Mouse (Mus musculus): ENCODE data around the gene Rptor. TPM values are rescaled to one million over a fixed set of nuclear protein-coding genes. Genes with fewer than 3 reads are reported as not detected.
A peak's percentile ranks its signal among the peaks of the same experiment; 100 is the strongest.

Rptor gene
- total RNA-seq, 2 experiments from 2014 or later, result 44.4 to 50.2 TPM

DNA sequence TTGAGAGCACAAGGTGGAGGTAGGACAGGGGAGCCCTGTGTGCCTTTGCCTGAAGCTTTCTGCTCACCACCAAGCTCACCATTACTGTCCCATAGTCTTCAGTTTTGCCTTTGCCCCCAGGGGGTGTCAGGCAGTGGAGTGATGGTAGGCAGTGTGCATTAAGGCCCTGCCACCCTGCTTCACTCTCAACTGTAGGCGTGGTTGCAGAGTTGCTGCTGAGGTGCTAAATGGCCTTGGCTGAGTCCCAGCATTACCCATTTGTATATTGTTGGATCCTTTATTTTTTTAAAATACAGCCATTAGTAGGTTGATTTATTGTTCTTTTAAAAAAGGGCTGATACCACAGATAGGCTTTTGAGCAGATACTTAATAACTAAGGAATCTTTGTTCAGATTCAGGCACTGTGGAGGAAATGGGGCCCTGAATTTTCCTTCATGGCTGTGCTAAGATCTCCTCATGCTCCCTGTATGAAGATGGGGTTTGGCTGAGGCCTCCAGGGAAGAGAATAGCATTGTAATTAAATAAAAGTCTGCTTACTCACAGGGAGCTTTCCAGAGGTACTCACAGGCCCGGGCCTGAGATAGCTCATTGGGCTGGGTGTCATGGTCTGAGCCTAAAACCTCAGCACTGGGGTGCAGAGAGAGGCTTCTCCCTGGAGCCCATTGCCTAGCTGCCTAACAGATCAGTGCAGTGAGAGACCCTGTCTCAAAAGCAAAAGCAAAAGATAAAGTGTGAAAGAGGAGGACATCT lies 83.4 kb downstream of the Rptor start:
- DNase-seq (ENCODE audit: low spot score in 2 of 2), result peak in 1 of 2 experiments; percentile 30

DNA sequence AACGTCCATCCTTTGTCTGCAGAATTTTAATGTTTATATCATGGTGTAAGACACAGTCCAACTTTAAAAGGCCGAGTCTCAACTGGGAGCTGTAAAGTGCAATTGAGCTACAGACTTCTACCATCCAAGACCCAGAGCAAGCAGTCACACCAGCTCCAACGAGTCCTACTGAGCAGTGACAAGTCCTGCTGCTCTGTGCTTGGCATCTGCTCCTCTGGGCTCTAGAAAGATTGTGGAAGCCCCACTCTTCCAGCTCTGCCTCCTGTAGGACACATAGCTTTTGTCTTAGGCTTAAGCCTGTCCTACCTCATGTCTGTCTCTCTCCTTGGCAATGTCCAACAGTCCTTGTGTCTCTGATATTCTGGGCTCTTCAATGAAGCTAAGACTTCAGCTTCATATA lies 84.6 kb downstream of the Rptor start:
- no peak for DNase-seq (ENCODE audit: low spot score in 2 of 2)

GRCm38 (mm10) chr11:119687966-119688365 lies 85.3 kb downstream of the Rptor start:
- DNase-seq (ENCODE audit: low spot score in 2 of 2), result no peak

DNA sequence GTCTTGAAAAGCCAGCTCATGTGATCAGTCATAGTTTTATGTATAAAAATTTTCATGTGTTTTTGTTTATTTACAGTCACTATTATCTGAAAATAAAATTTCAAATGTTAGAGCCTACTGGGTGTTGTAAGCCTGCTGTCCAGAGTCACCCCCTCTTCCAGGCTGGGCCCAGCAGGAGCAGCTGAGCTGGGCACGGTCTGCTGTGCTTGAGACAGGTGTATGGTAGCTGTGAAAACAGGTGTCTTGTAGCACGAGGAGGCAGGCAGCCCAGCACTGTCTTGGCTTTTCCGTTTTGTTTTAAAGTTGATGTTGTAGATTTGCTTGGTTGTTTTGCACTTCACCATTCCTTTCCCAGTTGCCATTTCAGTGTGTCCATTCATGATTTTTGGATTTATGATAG lies 87.2 kb downstream of the Rptor start:
- no peak for DNase-seq (ENCODE audit: low spot score in 2 of 2)

DNA sequence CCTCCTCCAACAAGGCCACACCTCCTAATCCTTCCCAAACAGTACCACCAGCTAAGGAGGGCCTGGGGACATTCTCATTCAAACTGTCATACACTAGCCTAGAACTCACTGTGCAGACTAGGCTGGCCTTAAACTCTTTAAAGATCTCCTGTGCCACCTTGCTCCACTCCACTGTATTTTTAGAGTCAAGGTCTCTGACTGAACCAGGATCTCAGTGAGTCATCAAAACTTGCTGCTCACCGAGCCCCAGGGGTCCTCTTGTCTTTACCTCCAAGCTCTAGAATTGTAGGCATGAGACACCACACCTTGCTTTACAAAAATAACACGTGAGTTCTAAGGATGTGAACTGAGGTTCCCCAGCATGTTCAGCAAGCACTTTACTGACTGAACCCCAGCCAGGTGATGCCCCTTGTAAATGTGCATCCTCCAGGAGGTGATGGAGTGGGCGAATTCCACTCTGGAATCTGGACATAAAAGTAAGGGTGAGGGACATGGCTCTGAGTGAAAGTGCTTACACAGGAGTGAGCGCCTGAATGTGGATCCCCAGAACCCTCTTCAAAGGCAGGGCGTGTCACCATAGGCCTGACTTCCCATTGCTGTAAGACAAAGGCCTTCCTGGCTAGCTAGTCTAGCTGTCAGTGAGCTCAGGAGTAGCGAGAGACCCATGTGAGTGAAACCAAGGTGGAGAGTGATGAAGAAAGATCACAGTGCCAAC lies 89.6 kb downstream of the Rptor start:
- no peak for DNase-seq (ENCODE audit: low spot score in 2 of 2)

DNA sequence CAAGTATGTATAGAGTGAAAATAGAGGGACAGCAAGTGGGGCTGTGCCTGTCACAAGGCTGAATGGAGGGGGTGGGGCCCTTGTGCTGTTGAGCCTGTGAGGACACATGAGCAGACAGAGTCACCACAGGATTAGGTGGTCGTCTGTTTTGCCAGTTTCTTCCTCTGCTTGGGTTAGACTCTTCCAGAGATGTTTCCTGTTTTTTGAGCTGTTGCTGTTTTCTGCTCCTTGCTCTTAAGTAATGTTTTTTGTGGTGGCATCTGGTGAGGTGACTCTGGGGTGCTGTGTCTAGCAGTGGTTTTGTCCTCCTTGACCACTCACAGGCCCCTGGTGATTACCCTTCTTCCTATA lies 90.2 kb downstream of the Rptor start:
- DNase-seq (ENCODE audit: low spot score in 2 of 2), result no peak

DNA sequence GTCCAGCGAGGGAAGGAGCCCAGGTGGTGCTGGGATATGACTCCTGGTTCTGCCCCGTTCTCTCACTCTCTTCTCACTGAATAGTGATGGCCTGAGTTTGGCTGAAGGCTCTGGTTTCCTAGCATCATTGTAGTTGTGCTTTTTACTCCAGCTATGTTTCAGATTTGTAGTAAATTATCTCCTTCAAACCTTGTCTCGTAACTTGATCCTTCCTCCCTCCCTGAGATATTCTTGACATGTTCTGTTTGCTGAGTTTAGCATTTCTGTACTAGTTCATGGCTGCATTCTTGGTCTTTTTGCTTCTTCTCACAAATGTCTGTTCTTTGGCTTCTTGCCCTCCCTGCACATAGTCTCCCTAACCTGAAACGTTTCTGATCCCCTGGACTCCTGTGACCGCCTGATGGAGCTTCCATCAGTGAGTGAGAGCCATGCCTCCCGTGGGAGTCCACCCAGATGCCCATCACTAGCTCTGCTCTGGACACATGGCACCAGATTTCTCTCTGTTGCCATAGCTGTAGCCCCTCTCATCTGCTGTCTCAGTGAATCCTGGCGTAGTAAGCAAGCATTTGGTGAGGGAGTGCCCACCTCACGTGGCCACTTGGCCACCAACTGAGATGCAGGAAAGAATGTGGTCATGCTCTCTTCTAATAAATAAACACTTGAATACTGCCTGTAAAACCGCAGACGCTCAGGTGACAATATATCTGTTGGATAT lies 91.6 kb downstream of the Rptor start:
- no peak for DNase-seq (ENCODE audit: low spot score in 2 of 2)

GRCm38 (mm10) chr11:119696401-119696800 lies 93.7 kb downstream of the Rptor start:
- no peak for DNase-seq (ENCODE audit: low spot score in 2 of 2)

- DNase-seq (ENCODE audit: low spot score in 2 of 2), result no peak
Observed at GRCm38 (mm10) chr11:119705381-119706066, 102.8 kb downstream of the Rptor start.

- DNase-seq (ENCODE audit: low spot score in 2 of 2), result no peak
Observed at GRCm38 (mm10) chr11:119707259-119707658, 104.6 kb downstream of the Rptor start.

- no peak for DNase-seq (ENCODE audit: low spot score in 2 of 2)
Observed at GRCm38 (mm10) chr11:119709239-119709638, 106.5 kb downstream of the Rptor start.

DNA sequence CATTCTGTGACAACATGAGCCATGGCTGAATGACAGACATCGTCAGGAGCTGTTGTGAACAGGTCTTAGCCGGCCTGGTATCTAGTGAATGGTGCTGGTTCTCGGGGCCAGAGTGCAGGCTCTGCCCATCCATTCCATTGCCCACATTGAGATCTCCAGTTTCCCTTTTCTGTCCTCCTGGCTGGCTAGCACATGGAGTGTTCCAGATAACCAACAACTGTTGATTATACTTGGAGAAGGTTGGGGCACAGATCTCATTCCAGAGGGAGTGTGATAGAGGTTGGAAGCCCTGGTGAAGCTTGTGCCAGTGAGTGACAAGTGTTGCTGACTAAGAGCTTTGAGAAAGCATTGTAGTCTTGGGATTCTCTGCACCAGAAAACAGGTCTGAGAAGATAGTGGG lies 107.6 kb downstream of the Rptor start:
- no peak for DNase-seq (ENCODE audit: low spot score in 2 of 2)

DNA sequence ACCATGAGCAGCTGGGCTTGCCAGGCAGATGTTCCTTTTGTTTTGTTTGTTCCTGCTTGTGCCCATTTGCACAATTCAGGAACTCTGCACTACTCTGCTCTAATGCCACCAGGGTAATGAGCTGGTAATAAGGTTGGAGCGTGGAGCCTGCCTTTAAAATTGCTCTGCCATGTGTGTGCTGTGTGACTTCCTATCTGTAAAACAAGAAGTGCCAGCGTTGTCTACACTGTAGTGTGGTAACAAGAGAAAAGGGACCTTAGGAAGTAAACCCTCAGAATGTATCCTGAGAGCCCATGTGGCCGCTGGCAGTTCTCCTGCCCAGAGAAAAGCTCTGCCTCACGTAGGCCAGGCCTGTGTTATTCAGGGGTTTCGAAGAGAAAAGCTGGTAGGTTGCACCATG lies 108.1 kb downstream of the Rptor start:
- no peak for DNase-seq (ENCODE audit: low spot score in 2 of 2)

- no peak for DNase-seq (ENCODE audit: low spot score in 2 of 2)
Observed at GRCm38 (mm10) chr11:119715437-119715836, 112.7 kb downstream of the Rptor start.

GRCm38 (mm10) chr11:119715841-119716596 lies 113.3 kb downstream of the Rptor start:
- DNase-seq (ENCODE audit: low spot score in 2 of 2), result no peak

- no peak for DNase-seq (ENCODE audit: low spot score in 2 of 2)
Observed at GRCm38 (mm10) chr11:119718115-119718514, 115.4 kb downstream of the Rptor start.

- DNase-seq (ENCODE audit: low spot score in 2 of 2), result no peak
Observed at GRCm38 (mm10) chr11:119720101-119721048, 117.7 kb downstream of the Rptor start.

GRCm38 (mm10) chr11:119724709-119725108 lies 122.0 kb downstream of the Rptor start:
- DNase-seq (ENCODE audit: low spot score in 2 of 2), result no peak

GRCm38 (mm10) chr11:119731382-119731781 lies 128.7 kb downstream of the Rptor start:
- no peak for DNase-seq (ENCODE audit: low spot score in 2 of 2)

GRCm38 (mm10) chr11:119732362-119732761 lies 129.7 kb downstream of the Rptor start:
- DNase-seq (ENCODE audit: low spot score in 2 of 2), result no peak

Measured in adrenal gland, adult 18-20 months (tissue).